Mouse (Mus musculus) E14TG2a.4 (cell line): Measurements from ENCODE around the gene Sephs2.

Source experiments
- CTCF ChIP-seq: conservative IDR thresholded peaks from 2 replicates; pipeline ENCODE4 v1.5.1; 2014; ENCODE audit warnings: low read length
- POU5F1 ChIP-seq: IDR thresholded peaks from 2 replicates; pipeline ENCODE4 v1.6.1; 2014; ENCODE audit warnings: low read length, borderline replicate concordance

DNA sequence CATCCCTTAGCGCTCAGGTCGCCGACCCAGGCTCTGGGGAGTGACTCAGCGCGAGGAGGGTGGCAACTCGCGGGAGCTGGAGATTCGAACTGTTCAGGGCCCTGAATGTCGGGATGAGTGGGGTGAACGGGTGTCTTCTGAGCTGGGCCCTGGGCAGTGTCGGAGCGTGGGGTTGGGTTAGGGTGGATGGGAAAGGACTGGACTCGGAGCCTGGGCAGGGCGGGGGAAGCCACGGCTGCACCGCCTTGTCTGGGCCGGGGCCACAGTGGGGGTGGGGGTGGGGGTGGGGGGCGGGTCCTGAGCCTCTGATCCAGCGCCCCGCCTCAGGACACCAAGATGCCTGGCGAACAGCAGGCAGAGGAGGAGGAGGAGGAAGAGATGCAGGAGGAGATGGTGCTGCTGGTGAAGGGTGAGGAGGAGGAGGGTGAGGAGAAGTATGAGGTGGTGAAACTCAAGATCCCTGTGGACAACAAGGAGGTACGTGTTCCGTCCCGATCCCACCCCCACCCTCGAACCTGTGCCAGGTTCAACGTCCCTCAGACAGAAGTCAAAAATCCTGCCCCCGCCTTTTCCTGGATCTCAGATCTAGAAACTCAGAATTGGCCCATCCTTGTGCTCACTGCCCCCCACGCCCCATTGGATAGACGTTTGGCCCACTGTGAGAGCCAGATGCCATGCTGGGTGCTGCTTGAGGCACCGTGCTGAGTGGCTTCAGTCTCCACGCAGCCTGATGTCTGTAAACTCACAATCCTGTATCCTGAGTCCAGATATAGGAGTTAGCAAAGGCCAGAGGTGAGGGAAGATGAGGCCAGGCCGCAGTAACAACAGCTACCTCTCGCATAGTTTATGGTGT lies 29.0 kb downstream of the Sephs2 start:
- TF ChIP-seq CTCF (no peak), POU5F1 (no peak)
